Mouse (Mus musculus) liver, embryonic 14.5 days (tissue): ENCODE results near the gene Zfand2b. TPM values are rescaled to one million over a fixed set of nuclear protein-coding genes. Genes with fewer than 3 reads are reported as not detected.

ENCODE experiments used
- ATAC-seq: fragments of 200-750 bp; cut with Nextera tagmentation; 2 replicates; pipeline ENCODE4 v1.8.0; 2017; ENCODE audit warnings: moderate number of reproducible peaks, mild to moderate bottlenecking, moderate library complexity; ENCODE audit not compliant: insufficient read depth
- DNase-seq, 3 experiments: peaks; one replicate each; pipeline ENCODE4 v3.0.0-alpha.2; 2012 to 2013; ENCODE audit warnings: low read depth in 3 of 3, low spot score in 3 of 3
- H3K27ac ChIP-seq: fragments of 300-500 bp; sonication (generic); 2 replicates; pipeline ENCODE4 v1.5.1; 2014; ENCODE audit warnings: moderate library complexity, mild to moderate bottlenecking, control low read depth, inconsistent platforms
- H3K27me3 ChIP-seq: fragments of 300-500 bp; sonication (generic); 2 replicates; pipeline ENCODE4 v1.6.1; 2014; ENCODE audit warnings: mild to moderate bottlenecking, low read length, moderate library complexity; ENCODE audit not compliant: control insufficient read depth, insufficient read depth
- H3K36me3 ChIP-seq: fragments of 300-500 bp; sonication (generic); replicated peaks from 2 replicates; pipeline ENCODE4 v1.6.1; 2014; ENCODE audit warnings: low read depth; ENCODE audit not compliant: control insufficient read depth, insufficient read depth
- H3K4me1 ChIP-seq, 2 experiments: fragments of 200-500 bp in 1 of 2; fragments of 300-500 bp in 1 of 2; sonication (generic) in 1 of 2; replicated peaks; 2 replicates each; pipeline ENCODE4 v1.6.1; 2012 to 2014; ENCODE audit warnings: antibody characterized with exemption in 1 of 2, inconsistent platforms in 1 of 2, low read length in 1 of 2; ENCODE audit not compliant: control insufficient read depth in 2 of 2, insufficient read depth in 2 of 2
- H3K4me2 ChIP-seq: fragments of 300-500 bp; sonication (generic); 2 replicates; pipeline ENCODE4 v1.6.1; 2014; ENCODE audit warnings: low read depth, mild to moderate bottlenecking, control low read depth, moderate library complexity
- H3K4me3 ChIP-seq, 2 experiments: fragments of 200-500 bp in 1 of 2; fragments of 300-500 bp in 1 of 2; sonication (generic) in 1 of 2; 2 replicates each; pipeline ENCODE4 v1.5.1; 2012 to 2014; ENCODE audit warnings: low read depth in 2 of 2, low read length in 2 of 2, mild to moderate bottlenecking in 2 of 2, control low read depth in 1 of 2, inconsistent platforms in 1 of 2, moderate library complexity in 1 of 2; ENCODE audit not compliant: insufficient read depth in 1 of 2
- H3K9ac ChIP-seq: fragments of 300-500 bp; sonication (generic); replicated peaks from 2 replicates; pipeline ENCODE4 v1.6.1; 2014; ENCODE audit warnings: mild to moderate bottlenecking, control low read depth, moderate library complexity
- H3K9me3 ChIP-seq: fragments of 300-500 bp; sonication (generic); 2 replicates; pipeline ENCODE4 v1.6.1; 2016; ENCODE audit warnings: low read length, mixed read lengths; ENCODE audit not compliant: control insufficient read depth
- CTCF ChIP-seq: IDR thresholded peaks from 2 replicates; pipeline ENCODE4 v1.5.1; 2016; ENCODE audit warnings: antibody characterized with exemption, low read depth, control low read depth
- EP300 ChIP-seq: IDR thresholded peaks from 2 replicates; pipeline ENCODE4 v1.6.1; 2016; ENCODE audit warnings: antibody characterized with exemption, low read depth
- WGBS: fragments of 180-500 bp; shearing (Covaris S2); extraction: QIAGEN DNeasy Blood & Tissue Kit; methylation state at CpG from one replicate; pipeline ENCODE4 v1.1.7; 2014; ENCODE audit not compliant: insufficient replicate concordance; 5-methylcytosine and 5-hydroxymethylcytosine counted together
- polyA plus RNA-seq, 2 experiments: library from polyadenylated mRNA; depleted of rRNA in 1 of 2; stranded (reverse) in 1 of 2; unstranded in 1 of 2; fragments of >200 nt; fragmentation: Nextera tagmentation in 1 of 2; extraction: Ambion mirVana in 1 of 2; gene quantifications; 2 replicates each; pipeline versions ENCODE4 v1.2.1 to v1.2.3; 2012 to 2014

Gene Zfand2b
- polyA plus RNA-seq, 2 experiments: 35.3 to 40.6 TPM

DNA sequence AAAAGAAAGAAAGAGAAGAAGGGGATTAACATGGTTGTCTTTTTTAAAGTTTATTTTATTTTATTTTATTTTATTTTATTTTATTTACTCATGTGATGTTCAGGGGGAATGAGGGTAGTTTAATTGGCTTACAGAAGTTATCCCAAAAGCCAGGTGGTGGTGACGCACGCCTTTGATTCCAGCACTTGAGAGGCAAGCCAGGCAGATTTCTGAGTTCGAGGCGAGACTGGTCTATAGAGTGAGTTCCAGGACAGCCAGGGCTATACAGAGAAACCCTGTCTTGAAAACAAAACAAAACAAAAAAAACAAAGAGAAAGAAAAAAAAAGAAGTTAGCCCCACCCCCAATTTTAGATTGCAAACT, 8.2 kb upstream of the Zfand2b start:
- Histone ChIP-seq H3K9me3 (no peaks in the 10 kb centered on the region), H3K36me3 (no peaks in the 10 kb centered on the region), H3K4me2 (peak overlapping the region; percentile 28), H3K9ac (0 out of 2 replicates have a peak overlapping the region, but pooled peaks have one; percentile 0), H3K4me1 (peaks cover 25 to 29% of the 10 kb centered on the region in 2 experiments), H3K27ac (peak overlapping the region; percentile 83), H3K27me3 (no peaks in the 10 kb centered on the region), H3K4me3 (no peak overlapping the region)
- ATAC-seq (peak; percentile 72), DNase-seq (no peak)
- TF ChIP-seq EP300: no peak
- no peak for TF ChIP-seq CTCF
- 15% methylated on average over 4 of the region's 4 CpGs for WGBS

- H3K9me3 ChIP-seq: no peaks in the 10 kb centered on the region
- H3K4me1 ChIP-seq: peaks cover 19 to 24% of the 10 kb centered on the region in 2 experiments
- peak; percentile 22 for ATAC-seq
- no peak for DNase-seq
- TF ChIP-seq CTCF: no peak
- H3K9ac ChIP-seq: peak overlapping the region; percentile 77
- peak overlapping the region; percentile 91 for H3K27ac ChIP-seq
- peak overlapping the region; percentile 85 for H3K4me2 ChIP-seq
- peak overlapping the region; percentile 63 to 73 for H3K4me3 ChIP-seq
- 8% methylated on average over 7 of the region's 7 CpGs for WGBS
- H3K36me3 ChIP-seq: peaks cover 36% of the 10 kb centered on the region
- no peaks in the 10 kb centered on the region for H3K27me3 ChIP-seq
Measured at GRCm38 (mm10) chr1:75168093-75168471, 364 bp upstream of the Zfand2b start.

DNA sequence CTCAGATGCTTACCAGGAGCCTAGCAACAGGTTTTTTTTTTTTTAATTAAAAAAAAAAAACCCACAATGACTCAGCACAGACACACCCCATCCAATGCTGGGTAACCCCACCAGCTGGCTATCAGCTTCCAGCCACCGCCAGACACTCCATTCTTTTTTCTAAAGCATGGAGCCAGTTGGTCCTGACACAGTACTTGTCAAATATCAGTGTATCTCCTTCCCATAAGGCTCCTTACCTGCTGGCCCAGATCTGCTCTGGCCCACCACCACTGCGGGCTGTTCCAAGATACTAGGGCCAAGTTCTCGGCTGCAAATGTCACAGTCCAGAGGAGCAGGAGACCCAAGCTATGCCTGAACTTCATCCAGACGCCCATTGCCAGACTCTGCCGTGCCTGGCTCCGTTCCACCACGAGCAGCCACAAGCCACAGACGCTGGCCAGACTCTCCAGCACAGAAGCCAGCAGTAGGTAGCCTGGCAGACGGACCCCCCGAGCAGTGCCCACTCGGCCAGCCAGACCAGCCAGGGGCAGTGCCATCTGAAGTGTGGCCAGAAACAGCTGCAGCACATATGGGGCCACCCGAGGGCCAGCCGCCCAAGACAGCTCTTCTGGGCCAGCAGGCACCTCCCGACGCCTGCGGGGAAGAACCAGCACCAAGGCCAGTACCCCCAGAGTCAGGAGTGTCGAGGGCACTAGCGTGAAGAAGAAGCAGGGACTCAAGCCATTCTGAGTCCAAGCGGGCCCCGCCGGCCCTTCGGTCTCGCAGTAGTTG, 11.1 kb downstream of the Zfand2b start:
- 1% methylated on average over 23 of the region's 23 CpGs for WGBS
- TF ChIP-seq EP300 (peak; percentile 71), CTCF (no peak)
- peak overlapping the region; percentile 61 to 70 for H3K4me3 ChIP-seq
- H3K4me2 ChIP-seq: peak overlapping the region; percentile 79
- peak overlapping the region; percentile 95 for H3K27ac ChIP-seq
- peak overlapping the region; percentile 96 for H3K9ac ChIP-seq
- H3K36me3 ChIP-seq: peaks cover 70% of the 10 kb centered on the region
- DNase-seq (peak; percentile 79 to 84 (median 83)), ATAC-seq (peak; percentile 77)
- no peaks in the 10 kb centered on the region for H3K9me3 ChIP-seq
- H3K4me1 ChIP-seq: peaks cover 16 to 18% of the 10 kb centered on the region in 2 experiments
- H3K27me3 ChIP-seq: no peaks in the 10 kb centered on the region

DNA sequence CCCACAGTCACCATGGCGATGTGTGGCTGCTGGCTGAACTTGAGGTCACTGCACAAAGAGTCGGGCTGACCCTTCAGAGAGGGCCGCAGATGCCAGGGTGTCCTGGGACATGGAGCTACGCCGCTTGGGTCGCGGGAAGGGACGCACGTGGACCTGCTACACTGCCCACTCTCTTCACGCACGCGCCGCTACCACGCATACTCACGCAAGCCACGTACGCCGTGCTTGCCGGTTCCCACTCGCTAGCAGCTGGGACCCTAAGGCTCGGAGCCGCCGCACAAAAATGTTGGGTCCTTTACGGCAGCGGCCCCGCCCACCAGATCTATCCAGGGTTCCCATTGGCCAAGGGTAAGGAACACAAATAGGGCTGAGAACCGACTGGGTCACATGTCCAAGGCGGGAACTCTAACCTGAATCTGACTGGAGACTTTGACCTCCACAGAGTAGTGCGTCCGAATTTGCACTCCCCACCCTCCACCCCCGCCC, 11.7 kb downstream of the Zfand2b start, which contains the start of gene Abcb6:
Abcb6 (minus strand) TSS at position 288 of the 486 bp plus-strand sequence.
- peaks cover 70% of the 10 kb centered on the region for H3K36me3 ChIP-seq

GRCm38 (mm10) chr1:75180741-75181140, 12.3 kb downstream of the Zfand2b start:
- peak overlapping the region; percentile 79 for H3K4me2 ChIP-seq
- WGBS: 33% methylated on average over 7 of the region's 7 CpGs
- peaks cover 16 to 18% of the 10 kb centered on the region in 2 experiments for H3K4me1 ChIP-seq
- no peak for DNase-seq
- no peaks in the 10 kb centered on the region for H3K9me3 ChIP-seq
- TF ChIP-seq CTCF (no peak), EP300 (no peak)
- H3K36me3 ChIP-seq: peaks cover 70% of the 10 kb centered on the region
- no peaks in the 10 kb centered on the region for H3K27me3 ChIP-seq
- peak overlapping the region; percentile 55 for H3K9ac ChIP-seq
- H3K4me3 ChIP-seq: peak overlapping the region in 1 of 2 experiments; percentile 70; a peak in 2 of 4 replicates
- ATAC-seq: no peak
- H3K27ac ChIP-seq: peak overlapping the region; percentile 80

More for the DNA sequence above, 11.7 kb downstream of the Zfand2b start, which contains the start of gene Abcb6:
- Histone ChIP-seq H3K4me3 (peak within 1 kb of the TSS; percentile 61 to 70), H3K4me1 (peaks cover 16 to 18% of the 10 kb centered on the region in 2 experiments), H3K4me2 (peak within 1 kb of the TSS; percentile 79), H3K9ac (peak within 1 kb of the TSS; percentile 96), H3K9me3 (no peaks in the 10 kb centered on the region), H3K27ac (peak within 1 kb of the TSS; percentile 95), H3K27me3 (no peaks in the 10 kb centered on the region)
- ATAC-seq (peak; percentile 87), DNase-seq (peak; percentile 90 to 92 (median 92))
- WGBS: under 1% methylated on average over 31 of the region's 31 CpGs
- TF ChIP-seq EP300: no peak
- no peak for TF ChIP-seq CTCF
